9 mouse cellular contexts compared by ENCODE assay signal in the genomic region with DNA sequence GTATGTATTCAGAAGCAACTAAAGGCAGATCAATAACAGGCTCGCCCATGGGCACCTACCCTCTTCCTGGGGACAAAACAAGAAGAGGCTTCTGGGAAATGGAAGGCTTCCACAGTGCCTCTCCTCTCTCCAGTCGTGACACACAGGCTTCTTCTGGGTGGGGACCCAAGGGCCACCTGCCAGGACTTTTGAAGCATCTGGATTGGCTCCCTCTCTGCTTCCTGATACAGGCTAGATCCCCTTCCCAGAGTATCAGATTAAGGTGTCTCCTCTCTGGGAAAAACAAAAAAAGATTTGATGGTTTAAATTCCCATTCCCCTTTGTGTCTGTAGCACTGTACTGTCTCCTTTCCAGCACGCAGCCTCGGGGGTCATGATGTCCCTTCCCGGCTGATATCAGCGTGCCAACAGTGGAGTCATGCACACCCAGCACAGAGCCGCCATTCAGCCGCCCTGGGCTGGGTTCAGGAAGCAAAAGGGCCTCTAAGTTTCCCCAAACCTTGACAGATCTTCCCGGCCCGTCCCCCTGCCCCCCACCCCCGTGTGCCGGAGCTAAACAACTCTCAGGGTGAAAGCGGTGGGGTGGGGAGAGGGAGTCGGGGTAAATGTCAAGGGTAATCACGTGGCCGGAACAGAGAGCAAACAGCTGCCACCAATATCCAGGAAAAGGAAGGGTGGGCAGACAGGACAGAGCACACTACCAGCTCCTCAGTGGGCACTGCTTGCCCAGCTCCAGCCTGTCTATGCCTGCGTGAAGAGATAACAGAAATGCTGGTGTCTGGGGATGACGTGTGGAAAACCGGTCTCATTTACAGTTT. TPM values are rescaled to one million over a fixed set of nuclear protein-coding genes. Genes with fewer than 3 reads are reported as not detected.
DNase-seq lines count a peak whose midpoint lies in the region; ATAC-seq and TF ChIP-seq lines count a peak whose summit lies in the region.
"Had no signal": no experiment of that assay in that cellular context is flagged by ENCODE, and none has a peak within 500 bp of the region (broad histone marks: within the 10 kb centered on the region; RNA-seq: fewer than 3 reads in every experiment).

No protein-coding gene starts in this region.

- no peak for TF ChIP-seq EP300 in heart, postnatal 0 days (IDR thresholded peaks at IDR 0.05; ENCODE audit: low read depth)

- WGBS in heart, postnatal 0 days: 15% methylated on average over 19 of the region's 19 CpGs
- 51% methylated on average over 19 of the region's 19 CpGs for whole genome bisulfite sequencing in limb, embryonic 13.5 days
- WGBS in midbrain, embryonic 13.5 days: 38% methylated on average over 19 of the region's 19 CpGs

- peak overlapping the region; percentile 49 for H3K4me2 ChIP-seq in heart, postnatal 0 days (ENCODE audit: low read depth, low read length)
- peak overlapping the region; percentile 42 for H3K4me2 ChIP-seq in limb, embryonic 13.5 days (replicated peaks)
- peak overlapping the region; percentile 46 for H3K4me2 ChIP-seq in midbrain, embryonic 13.5 days (replicated peaks)

- H3K36me3 ChIP-seq in heart, postnatal 0 days (replicated peaks; ENCODE audit: control insufficient read depth, insufficient read depth, low read length): peaks cover 7% of the 10 kb centered on the region; the same call in 1 of the 2 replicates
- peaks cover 16% of the 10 kb centered on the region for H3K36me3 ChIP-seq in limb, embryonic 13.5 days
- H3K36me3 ChIP-seq in midbrain, embryonic 13.5 days: peaks cover 25% of the 10 kb centered on the region

- peak; percentile 85 for ATAC-seq in erythroblast, adult 5-6 weeks (replicated peaks; ENCODE audit: low FRiP score, poor library complexity, severe bottlenecking)
- ATAC-seq in heart, postnatal 0 days (ENCODE audit: insufficient read depth, low read depth): peak; percentile 86
- ATAC-seq in limb, embryonic 13.5 days (ENCODE audit: low FRiP score, low read depth): peak; percentile 24; the same call in 1 of the 2 replicates
- peak; percentile 78 for ATAC-seq in midbrain, embryonic 13.5 days

- DNase-seq in adrenal gland, adult 2 months: peak; percentile 74
- peak; percentile 64 for DNase-seq in heart, postnatal 0 days (ENCODE audit: low spot score)
- no peak for DNase-seq in frontal cortex, adult 2 months (ENCODE audit: extremely low spot score in 1 of 2, low spot score in 1 of 2)
- DNase-seq in natural killer cell, adult 2 months (ENCODE audit: low spot score in 2 of 2): no peak
- no peak for DNase-seq in cerebellum, postnatal 10 days

- peak overlapping the region; percentile 13; the same call in 1 of the 2 replicates for H3K4me3 ChIP-seq in heart, postnatal 0 days (ENCODE audit: low read depth, low read length)
- no peak overlapping the region for H3K4me3 ChIP-seq in limb, embryonic 13.5 days
- H3K4me3 ChIP-seq in midbrain, embryonic 13.5 days (replicated peaks): 0 out of 2 replicates have a peak overlapping the region, but pooled peaks have one; percentile 16

- peaks cover 36% of the 10 kb centered on the region for H3K4me1 ChIP-seq in heart, postnatal 0 days (ENCODE audit: control insufficient read depth, insufficient read depth)
- peaks cover 25% of the 10 kb centered on the region for H3K4me1 ChIP-seq in limb, embryonic 13.5 days
- H3K4me1 ChIP-seq in midbrain, embryonic 13.5 days (replicated peaks): peaks cover 32% of the 10 kb centered on the region

- no peak for TF ChIP-seq CTCF in heart, postnatal 0 days (IDR thresholded peaks at IDR 0.05; ENCODE audit: low read depth)

- peak overlapping the region; percentile 82 for H3K27ac ChIP-seq in heart, postnatal 0 days (ENCODE audit: low read depth)
- H3K27ac ChIP-seq in limb, embryonic 13.5 days: no peak overlapping the region
- H3K27ac ChIP-seq in midbrain, embryonic 13.5 days: 0 out of 2 replicates have a peak overlapping the region, but pooled peaks have one; percentile 2
- H3K27ac ChIP-seq: macrophage had no signal

- H3K9ac ChIP-seq in heart, postnatal 0 days (replicated peaks; ENCODE audit: low read depth, low read length): peak overlapping the region; percentile 35
- H3K9ac ChIP-seq in limb, embryonic 13.5 days: no peak overlapping the region
- peak overlapping the region; percentile 29; the same call in 1 of the 2 replicates for H3K9ac ChIP-seq in midbrain, embryonic 13.5 days (replicated peaks)

- no peaks in the 10 kb centered on the region for H3K27me3 ChIP-seq in heart, postnatal 0 days (ENCODE audit: control insufficient read depth, insufficient read depth, low read length)
- H3K27me3 ChIP-seq in limb, embryonic 13.5 days: no peaks in the 10 kb centered on the region
- no peaks in the 10 kb centered on the region for H3K27me3 ChIP-seq in midbrain, embryonic 13.5 days

- no peaks in the 10 kb centered on the region for H3K9me3 ChIP-seq in heart, postnatal 0 days (replicated peaks; ENCODE audit: control insufficient read depth, low read length)
- no peaks in the 10 kb centered on the region; the same call in 1 of the 2 replicates for H3K9me3 ChIP-seq in limb, embryonic 13.5 days
- no peaks in the 10 kb centered on the region for H3K9me3 ChIP-seq in midbrain, embryonic 13.5 days

RNA-seq across cellular contexts. Expression of gene Ntn4, which starts 38.9 kb away (rescaled TPM):
- total RNA-seq in adrenal gland, adult 2 months (2021): 10 to 100 TPM; 14.6 to 26.8 TPM
- 11.0 and 12.5 TPM in 2 replicates for polyA plus RNA-seq in adrenal gland, adult 2 months (2012; rRNA removed)
- 8.8 and 13.0 TPM in 2 replicates for total RNA-seq in erythroblast, adult 5-6 weeks (2015; ENCODE audit: low replicate concordance)
- 12.6 and 16.9 TPM in 2 replicates for total RNA-seq in erythroblast, adult 5-6 weeks (2017; ENCODE audit: low replicate concordance)
- 36.0 and 37.2 TPM in 2 replicates for total RNA-seq in heart, postnatal 0 days (2014; rRNA removed; ENCODE audit: low replicate concordance)
- 2.1 and 2.5 TPM in 2 replicates for polyA plus RNA-seq in heart, postnatal 0 days (2015; fragmentation: Nextera tagmentation; extraction: Ambion mirVana)
- polyA plus RNA-seq in limb, embryonic 13.5 days (2015; fragmentation: Nextera tagmentation; extraction: Ambion mirVana): 0.74 and 0.87 TPM in 2 replicates
- 2.0 and 2.1 TPM in 2 replicates for polyA plus RNA-seq in midbrain, embryonic 13.5 days (2015; fragmentation: Nextera tagmentation; extraction: Ambion mirVana)
- 10.7 and 10.8 TPM in 2 replicates for polyA plus RNA-seq in frontal cortex, adult 2 months (2012; rRNA removed)

Comparison
In these comparisons a context has a peak if more than half of its experiments do, and no peak if none do; other contexts are left out.
1. DNase-seq: peak in adrenal gland, adult 2 months (single experiment) and heart, postnatal 0 days (single experiment); none in frontal cortex, adult 2 months (0 of 2), natural killer cell, adult 2 months (0 of 2) and cerebellum, postnatal 10 days (0 of 2).
2. ATAC-seq: peak in every context shown above with its lines; median percentile 86 in heart, postnatal 0 days; 85 in erythroblast, adult 5-6 weeks; 78 in midbrain, embryonic 13.5 days; 24 in limb, embryonic 13.5 days.
3. Peak in every context shown above with its lines, with median percentiles within 50 percentile points of each other: H3K4me2 ChIP-seq.